Mouse (Mus musculus) embryo, embryonic 9.5 days (tissue): Measurements from ENCODE around the gene Spats2l.

Source experiments
- DNase-seq: peaks from one replicate; pipeline ENCODE4 v3.0.0-alpha.2; 2017; ENCODE audit errors: extremely low spot score

Gene Spats2l

DNA sequence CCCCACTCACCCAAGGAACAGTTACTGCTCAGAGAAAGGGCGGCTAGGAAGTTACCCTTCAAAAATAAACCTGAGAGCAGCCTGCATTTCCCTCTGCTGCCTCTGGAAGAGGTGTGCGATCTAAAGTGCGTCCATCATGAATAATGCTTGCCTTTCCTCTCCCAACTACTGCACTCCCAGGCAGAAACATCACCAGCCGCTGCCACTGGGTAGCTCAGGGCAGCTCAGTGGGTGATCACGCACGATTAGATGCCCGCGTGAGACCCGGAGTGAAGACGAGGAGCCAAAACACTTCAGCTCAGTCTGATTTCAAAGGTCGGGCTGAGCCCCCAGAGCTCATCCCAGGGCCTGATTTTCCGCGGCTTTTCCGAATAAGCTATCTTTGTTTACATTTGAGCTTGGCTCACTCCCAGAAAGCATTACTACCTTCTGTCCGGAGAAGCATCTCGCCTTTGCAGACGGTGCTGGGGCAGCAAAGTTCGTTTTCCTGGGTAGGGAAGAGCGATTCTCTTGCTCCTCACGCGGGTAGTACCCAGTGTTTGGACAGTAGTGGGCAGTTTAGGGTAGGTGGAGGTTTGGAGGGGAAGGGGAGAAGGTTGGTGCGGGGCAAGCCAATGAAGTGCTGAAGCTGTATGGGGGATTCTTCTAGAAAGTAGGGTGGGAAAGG is at the start of gene Spats2l:
TSS of gene Spats2l (plus strand) at position 162 of the 667 bp plus-strand sequence.
- peak; percentile 77 for DNase-seq

DNA sequence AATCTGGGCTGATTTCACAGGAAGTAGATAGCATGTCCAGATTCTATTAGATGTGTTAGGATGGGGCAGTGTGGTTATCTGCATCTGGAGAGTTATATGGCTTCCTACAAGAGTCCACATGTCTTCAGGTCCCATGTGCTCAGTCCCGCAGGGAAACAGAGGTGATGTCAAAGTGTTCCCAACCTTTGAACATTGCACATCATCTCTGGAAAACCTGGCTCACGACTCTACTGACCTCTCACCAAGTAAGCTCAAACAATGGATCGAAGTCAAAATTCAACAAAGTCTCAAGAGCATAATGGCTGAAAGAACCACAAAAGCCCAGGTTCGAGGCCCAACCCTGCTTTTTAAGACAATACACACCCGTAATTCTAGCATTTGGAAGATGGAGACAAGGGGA is 48.7 kb upstream of the Spats2l start:
- DNase-seq: no peak

DNA sequence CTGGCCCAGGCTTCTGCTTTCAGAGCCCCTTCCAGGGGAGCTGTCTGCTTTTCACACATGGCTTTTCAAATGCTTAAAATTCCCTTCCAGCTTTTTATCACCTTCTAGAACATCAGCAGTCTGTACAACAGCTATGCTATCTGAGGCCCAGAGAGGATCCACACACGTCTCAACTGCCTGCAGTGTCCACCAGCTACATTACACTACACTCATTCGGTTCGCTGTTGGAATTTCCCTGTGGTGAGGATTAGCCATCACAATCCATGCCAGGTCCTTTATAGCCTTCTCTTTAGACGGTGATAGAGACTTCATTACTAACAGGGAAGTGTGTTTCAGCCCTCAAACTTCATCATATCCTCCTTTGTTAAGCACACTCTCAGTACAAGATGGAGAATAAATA is 38.1 kb upstream of the Spats2l start:
- no peak for DNase-seq

DNA sequence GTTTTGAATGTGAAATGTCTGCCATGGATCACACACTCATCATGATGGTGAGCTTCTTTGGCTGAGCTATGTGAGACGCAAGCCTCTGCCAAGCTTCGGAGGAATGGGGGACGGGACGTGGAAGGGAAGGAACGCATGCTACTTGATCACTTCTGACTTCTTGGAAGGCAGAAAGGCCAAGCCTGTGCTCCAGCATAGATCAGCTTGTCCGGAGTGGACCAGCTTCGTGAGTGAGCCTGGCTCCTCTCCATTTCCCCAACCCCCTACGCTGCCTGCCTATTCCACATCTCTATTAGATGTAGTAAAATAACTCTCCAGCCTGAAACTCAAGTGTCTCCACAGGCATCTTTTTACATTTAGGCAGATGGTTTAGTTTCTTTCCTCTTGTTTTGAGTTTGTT is 32.2 kb upstream of the Spats2l start:
- DNase-seq: no peak

DNA sequence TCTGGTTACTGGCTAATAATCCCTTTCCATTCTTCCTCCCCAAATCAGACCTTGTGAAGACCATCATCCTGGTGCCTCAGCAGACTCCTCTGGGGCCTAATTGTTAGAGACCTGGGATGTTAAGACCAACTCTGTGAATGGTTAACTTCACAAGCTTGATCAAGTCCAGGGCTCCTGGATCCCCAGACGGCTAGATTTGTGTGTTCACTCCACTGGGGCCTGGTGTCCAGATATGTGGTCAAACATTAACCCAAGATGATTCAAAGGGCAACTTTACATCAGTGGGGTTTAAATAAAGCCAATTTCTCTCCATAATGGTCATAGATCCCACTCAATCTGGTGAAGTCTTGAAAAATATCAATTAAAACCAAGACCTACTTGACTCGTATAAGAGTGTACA is 31.7 kb upstream of the Spats2l start:
- DNase-seq: no peak

DNA sequence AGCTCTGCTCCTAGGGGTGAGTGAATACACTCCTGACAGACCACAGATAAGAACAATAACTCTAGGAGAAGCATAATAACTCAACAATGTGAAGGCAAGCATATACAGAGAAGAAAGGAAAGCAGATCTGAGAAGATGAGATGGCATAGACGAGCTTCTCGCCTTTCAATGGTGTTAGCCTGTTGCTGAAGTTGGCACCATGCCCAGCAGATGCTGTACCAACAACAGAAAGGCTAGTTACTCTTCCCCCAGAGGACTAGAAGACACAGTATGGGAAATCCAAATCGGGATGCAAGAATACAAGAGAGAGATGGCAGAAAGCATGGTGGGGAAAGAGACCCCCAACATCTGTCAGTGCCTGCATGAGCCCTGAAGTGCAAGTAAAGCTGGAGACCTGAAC is 22.2 kb upstream of the Spats2l start:
- DNase-seq: no peak

DNA sequence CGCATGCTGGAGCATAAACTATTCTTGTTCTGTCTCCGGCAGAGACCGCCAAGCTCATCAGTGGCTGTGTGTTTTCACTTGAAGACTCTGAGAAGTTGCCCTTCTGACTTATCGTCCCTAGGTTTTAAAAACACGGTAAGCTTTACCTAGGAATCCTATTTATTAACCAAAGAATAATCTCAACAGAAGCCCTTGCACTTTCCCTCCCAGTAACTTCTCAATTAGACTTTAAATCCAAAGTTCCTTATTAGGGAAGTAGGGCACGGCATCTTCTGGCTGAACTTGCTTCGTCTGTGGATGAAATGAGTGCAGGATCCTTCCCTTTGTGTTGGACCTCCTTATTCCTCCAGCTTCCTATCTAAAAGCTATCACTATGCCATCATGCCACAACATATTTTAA is 7.6 kb upstream of the Spats2l start:
- DNase-seq: no peak

DNA sequence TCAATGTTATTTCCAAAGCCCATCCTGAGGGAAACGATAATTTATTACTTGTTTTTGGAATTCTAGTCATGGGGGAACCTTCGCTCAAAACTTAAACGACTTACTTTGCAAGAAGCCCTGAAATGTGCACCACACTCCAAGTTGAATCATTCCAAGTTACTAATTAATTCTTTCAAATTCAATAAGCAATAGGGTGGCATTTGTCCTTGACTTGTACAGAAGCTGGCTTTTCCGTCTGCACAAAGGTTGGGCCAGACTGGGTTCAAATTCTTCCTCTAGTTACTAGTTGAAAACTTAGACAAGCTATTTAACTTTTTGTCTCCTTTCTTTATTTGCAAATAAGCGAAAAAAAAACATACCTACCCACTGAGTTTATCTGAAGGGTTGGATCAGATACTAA is 636 bp upstream of the Spats2l start:
- DNase-seq: no peak

DNA sequence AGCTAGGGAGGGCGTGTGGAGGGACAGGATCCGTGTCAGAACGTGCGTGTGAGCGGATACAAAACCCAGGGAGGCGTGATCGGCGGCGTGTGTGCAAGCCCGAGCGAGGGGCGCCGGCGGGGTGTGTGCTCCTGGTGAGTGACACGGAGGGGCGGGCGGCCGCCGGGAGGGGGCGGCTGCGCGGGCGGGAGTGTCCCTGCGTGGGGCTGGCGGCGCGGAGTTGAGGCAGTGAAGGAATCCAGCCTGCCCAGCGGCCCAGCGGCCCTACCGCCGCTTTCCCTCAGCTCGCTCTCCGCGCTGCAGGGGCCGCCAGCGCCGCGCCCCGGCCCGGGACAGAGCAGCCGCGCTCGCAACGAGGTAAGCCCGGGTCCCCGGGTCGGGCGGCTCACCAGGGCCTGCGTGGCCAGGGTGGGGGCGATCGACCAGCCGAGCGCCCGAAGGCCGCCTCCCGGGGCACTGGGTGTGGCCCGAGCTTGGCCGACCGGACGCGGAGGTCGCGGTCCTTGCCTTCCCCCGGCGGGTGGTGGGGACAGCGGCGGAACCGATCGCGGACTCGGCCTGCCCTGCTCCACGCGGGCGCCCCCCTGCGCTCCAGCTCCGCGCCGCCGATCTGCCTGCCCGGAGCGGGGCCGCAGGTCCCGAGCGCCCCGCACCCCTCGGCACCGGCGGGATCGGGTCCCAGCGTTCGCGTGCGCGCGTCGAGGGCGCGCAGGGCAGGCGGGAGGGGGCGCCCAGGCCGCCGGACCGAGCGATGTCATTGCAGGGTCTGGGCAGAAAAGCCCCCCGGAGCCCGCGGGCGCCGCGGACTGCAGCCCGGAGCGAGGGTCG is 920 bp downstream of the Spats2l start:
- peak; percentile 76 for DNase-seq

DNA sequence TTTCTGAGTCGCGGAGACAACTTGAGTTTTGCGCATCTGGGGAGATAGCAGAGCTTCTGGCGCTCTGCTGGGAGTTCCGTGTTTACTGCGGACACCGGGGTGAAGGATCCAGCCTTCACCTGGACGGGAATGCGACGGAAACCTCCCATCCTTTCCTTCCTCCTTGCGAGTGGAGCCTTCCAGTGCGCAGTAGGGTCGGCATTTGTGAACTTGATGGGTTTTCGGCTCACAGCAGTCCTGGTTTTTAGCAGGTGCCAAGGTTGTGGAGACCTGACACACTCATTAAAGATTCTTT is 1.5 kb downstream of the Spats2l start:
- peak; percentile 72 for DNase-seq

DNA sequence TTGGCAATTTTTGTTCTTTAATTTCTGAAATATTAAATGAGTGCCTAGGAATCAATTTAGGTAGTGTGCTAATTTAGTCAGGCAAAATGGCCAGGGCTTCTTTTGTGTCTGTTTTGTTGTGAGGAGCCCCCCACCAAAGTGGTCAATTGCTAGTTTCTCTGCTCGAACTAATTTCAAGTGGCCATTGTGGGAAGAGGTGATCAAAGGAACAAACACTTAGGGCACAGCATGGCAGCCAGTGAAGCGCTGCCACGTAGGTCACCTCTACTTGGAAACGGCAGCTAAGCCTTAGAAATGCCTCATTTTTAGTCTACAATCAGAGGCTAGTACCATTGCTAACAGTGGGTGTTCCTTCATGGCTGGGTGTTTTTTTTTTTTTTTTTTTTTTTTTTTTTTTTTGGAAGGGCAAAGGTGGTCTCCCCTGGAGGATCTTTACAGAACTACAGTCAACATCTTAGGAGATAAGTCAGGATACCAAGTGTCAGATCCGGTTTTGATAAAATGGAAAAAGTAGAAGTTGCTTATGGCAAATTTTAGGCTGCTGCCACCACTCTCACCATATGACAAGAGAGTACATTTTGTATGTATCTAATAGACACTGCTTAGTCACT is 2.8 kb downstream of the Spats2l start:
- peak; percentile 4 for DNase-seq

DNA sequence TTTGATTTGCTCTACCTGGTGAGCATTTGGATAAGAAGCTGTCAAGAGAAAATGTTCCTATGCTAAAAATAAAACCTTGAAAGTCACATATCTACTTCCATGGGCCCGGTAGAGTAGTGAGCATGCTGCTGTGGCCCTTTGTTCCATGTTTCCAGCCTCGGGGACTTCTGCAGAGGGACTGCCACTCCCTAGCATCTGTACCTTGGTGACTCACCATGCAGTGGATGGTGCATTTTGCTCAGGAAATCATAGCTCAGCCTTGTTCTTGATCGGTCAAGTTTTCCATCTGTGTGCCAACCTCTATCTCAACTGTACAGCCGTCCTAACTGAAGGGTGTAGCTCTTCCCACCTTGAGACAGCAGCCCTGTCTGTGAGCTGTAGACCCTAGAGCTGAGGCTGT is 10.3 kb downstream of the Spats2l start:
- no peak for DNase-seq

DNA sequence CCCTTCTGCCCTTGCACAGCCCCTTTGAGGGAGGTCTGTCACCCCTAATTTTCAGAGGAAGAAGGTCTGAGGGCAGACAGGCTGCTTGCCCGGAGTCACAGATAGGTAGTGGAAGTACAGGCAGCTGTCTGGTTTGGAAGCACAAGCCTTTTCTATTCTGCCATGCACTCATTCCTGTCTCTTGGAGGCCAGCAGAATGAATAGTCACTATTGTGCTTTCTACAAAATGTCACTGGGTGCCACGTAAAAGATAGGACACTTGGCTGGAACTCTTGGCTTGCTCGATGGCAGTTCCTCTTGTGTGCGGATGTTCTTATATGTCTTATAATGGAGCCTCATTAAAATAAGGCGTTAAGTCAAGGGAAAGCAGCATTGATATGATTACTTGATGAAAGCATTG is 15.9 kb downstream of the Spats2l start:
- DNase-seq: no peak

DNA sequence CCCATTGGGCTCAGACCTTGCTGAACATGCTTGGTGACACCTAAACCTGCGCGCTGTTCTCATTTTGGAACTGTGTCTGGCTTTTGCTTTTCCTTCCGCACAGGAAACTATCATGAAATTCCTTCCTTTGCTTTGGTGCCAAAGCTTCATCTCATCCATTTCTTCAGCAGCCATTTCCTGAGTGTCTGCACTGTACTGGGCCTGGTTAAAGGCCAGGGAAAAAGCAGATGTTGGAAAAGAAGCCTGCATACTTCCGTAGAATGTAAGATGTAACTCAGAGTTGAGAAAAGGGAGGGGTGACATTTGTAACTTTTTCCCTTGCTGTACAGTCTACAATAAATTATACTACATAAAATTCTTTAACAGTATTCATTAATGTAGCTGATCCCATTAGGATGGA is 18.2 kb downstream of the Spats2l start:
- DNase-seq: no peak

DNA sequence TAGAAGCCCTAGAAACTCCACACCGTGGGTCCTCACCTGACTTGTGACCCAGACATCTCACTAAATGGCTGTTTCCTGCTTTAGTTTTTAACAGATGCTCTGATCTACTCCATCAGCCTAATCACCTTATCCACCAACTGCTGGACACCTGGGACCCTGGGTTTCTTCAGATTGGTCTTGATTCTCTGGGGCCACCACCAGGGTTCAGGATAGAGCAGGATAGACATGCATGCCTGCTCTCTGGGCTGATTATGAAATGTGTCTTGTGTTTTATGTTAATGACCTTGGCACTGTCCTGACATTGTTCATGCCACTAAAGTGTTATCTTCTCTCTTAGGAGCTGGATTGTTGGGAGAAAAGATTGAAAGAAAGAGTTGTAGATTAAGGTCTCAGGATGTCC is 21.9 kb downstream of the Spats2l start:
- DNase-seq: no peak

DNA sequence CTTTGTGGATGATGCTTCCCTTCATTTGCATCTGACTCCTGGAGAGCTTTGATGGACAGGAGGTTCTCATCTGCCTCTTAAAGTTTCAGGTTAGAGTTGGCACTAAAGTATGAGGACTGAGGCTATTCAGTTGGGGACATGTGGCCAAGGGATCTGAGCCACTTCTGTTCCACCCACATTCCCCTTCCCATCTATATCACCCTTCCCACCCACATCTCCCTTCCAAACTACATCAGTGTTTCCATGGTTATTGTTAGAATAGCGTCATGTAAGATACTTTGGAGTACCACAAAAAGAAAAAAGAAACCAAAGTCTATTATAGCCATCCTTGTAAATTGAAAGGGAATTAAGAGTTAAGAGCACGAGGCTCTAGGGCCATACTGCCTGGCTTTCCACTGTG is 25.4 kb downstream of the Spats2l start:
- no peak for DNase-seq

DNA sequence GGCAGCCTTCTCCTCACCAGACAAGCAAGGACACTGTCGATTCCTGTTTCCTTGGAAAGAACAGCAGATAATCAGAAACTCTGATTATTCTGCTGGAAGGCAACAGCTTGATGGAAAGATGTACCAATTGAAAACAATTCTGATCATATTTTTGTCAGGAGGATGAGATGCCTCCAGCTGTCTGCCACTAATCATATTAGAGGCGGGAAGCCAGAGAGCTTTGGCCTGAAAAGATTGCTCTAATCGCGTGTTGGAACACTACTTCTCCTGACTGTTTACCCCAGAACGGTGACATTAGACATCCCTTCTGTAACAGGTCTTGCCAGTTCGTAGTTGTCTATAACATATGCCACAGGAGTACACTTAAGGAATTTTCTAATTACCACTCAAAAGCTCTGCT is 26.9 kb downstream of the Spats2l start:
- DNase-seq: no peak

DNA sequence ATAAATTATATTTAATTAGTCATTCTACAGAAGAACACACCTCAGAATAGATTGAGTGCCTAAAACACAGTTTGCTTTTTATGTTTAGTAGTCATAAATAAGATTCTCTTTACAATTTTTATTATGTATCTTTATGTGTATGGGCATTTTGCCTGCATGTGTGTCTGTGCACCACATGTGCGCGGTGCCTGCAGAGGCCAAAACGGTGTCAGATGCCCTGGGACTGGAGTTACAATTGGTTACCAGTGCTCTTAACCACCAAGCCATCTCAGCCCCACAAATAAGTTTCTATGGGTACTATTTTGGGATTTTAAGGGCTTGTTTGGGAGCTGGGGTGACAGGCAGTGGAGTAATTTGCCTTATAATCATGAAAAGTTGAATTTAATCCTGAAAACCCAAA is 32.2 kb downstream of the Spats2l start:
- no peak for DNase-seq

DNA sequence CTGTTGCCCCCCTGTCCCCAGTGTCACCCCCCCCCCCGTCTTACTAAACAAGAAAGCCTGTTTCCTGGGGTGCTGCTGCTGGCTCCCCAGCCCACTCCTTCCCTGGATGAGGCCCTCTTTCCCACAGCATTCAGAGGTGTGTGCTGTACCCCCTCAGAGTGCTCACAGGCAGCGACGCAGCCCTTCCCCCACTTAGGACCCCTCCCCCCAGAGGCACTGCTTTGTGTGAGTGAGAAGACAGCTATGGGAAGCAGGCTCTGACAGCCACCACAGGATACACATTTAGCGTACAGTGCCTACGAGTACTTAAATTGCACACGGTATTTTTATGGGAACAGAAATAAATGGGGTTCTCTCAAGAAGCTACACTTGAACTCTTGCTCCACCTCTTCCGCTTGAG is 33.9 kb downstream of the Spats2l start:
- DNase-seq: no peak

DNA sequence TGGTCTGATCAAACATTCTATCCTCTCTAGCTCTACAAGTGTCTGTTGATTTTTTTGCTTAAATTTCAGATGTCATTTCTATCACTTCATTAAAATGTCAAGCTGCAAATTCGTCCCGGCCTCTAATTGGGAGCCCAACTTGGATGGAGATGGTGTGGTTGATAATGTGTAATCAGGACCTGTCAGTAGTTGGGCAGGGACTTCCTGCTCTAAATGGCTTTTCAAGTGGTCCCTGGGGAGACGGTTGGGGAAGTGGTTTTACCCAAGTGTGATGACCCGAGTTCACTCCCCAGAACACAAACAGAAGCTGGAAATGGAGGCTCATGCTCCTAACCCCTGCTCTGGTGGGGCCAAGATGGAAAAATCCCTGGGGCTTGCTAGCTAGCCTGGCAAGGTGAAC is 36.3 kb downstream of the Spats2l start:
- DNase-seq: no peak

DNA sequence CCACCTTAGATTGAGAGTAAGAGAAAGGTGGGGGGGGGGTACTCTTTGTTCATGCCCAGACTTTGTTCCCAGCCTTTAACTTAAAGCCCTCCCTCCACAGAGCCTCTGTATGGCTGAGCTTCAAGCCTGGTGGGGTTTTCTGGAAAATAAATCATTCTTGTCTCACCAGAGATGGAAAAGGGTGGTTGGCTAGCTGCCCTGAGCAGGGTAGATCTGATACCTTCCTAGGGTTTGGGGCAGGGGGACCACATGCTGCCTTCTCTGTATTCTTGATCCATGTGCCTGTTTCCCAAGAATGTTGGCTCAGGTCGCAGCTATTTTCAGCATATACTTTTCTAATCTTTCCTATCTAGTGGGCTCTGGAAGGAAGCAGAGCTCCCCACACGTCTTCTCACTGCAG is 43.1 kb downstream of the Spats2l start:
- no peak for DNase-seq

DNA sequence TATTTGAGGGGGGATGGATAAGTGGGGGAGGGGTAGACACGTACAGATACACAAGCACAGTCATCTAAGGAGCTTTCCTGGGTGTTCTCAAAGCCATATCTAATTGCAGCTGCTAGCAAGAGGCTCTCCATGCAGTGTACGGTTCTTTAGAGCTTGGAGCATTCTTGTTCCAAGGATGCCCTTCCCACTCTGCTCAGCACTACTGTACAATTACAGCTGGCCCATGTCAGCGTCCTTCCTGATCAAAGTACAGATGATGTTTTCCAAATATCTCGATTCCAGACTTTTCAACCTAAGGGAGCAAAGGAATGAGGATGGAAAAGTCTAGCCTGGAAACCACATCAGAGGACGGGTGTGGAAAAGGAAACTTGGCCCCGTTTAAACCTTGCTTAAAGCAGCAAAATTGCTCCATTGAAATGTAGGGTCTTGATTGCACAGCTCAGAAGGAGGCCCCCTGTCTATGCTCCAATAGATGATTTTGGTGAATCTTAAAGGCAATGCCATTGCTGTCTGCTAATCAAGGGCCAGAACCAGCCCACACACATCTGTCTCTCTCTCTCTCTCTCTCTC is 46.6 kb downstream of the Spats2l start:
- no peak for DNase-seq
